Mouse (Mus musculus): Measurements from ENCODE around the gene Galntl6. TPM values are rescaled to one million over a fixed set of nuclear protein-coding genes. Genes with fewer than 3 reads are reported as not detected.

The Galntl6 gene
- polyA plus RNA-seq, 1 experiment from 2014 or later: not detected

GRCm38 (mm10) chr8:58824347-58824746, 88.1 kb downstream of the Galntl6 start:
- ATAC-seq: no peak
- no peak overlapping the region for H3K4me2 ChIP-seq (ENCODE audit: low read depth, low read length)
- DNase-seq: no peak
- H3K9ac ChIP-seq (replicated peaks): no peak overlapping the region
- H3K4me1 ChIP-seq (ENCODE audit: insufficient read depth): no peaks in the 10 kb centered on the region
- no peaks in the 10 kb centered on the region for H3K9me3 ChIP-seq (ENCODE audit: low read length)
- H3K36me3 ChIP-seq (replicated peaks; ENCODE audit: insufficient read depth, low read length): no peaks in the 10 kb centered on the region
- no peak overlapping the region for H3K4me3 ChIP-seq (ENCODE audit: low read depth, low read length)
- H3K27me3 ChIP-seq (ENCODE audit: insufficient read depth, low read length): no peaks in the 10 kb centered on the region
- no peak overlapping the region for H3K27ac ChIP-seq (ENCODE audit: low read depth)
- TF ChIP-seq EP300 (IDR thresholded peaks at IDR 0.05; ENCODE audit: low read depth): no peak
- no peak for TF ChIP-seq CTCF (IDR thresholded peaks at IDR 0.05; ENCODE audit: low read depth)

GRCm38 (mm10) chr8:58805190-58805589, 107.2 kb downstream of the Galntl6 start:
- H3K4me1 ChIP-seq (ENCODE audit: insufficient read depth): no peaks in the 10 kb centered on the region
- H3K36me3 ChIP-seq (replicated peaks; ENCODE audit: insufficient read depth, low read length): no peaks in the 10 kb centered on the region
- H3K27me3 ChIP-seq (ENCODE audit: insufficient read depth, low read length): no peaks in the 10 kb centered on the region
- TF ChIP-seq EP300 (IDR thresholded peaks at IDR 0.05; ENCODE audit: low read depth) (no peak), CTCF (IDR thresholded peaks at IDR 0.05; ENCODE audit: low read depth) (no peak)
- no peak overlapping the region for H3K4me3 ChIP-seq (ENCODE audit: low read depth, low read length)
- ATAC-seq (no peak), DNase-seq (no peak)
- H3K27ac ChIP-seq (ENCODE audit: low read depth): no peak overlapping the region
- no peaks in the 10 kb centered on the region for H3K9me3 ChIP-seq (ENCODE audit: low read length)
- H3K4me2 ChIP-seq (ENCODE audit: low read depth, low read length): no peak overlapping the region
- no peak overlapping the region for H3K9ac ChIP-seq (replicated peaks)

GRCm38 (mm10) chr8:58801847-58802246, 110.6 kb downstream of the Galntl6 start:
- Histone ChIP-seq H3K27ac (ENCODE audit: low read depth) (no peak overlapping the region), H3K9ac (replicated peaks) (no peak overlapping the region), H3K9me3 (ENCODE audit: low read length) (no peaks in the 10 kb centered on the region), H3K4me2 (ENCODE audit: low read depth, low read length) (no peak overlapping the region), H3K27me3 (ENCODE audit: insufficient read depth, low read length) (no peaks in the 10 kb centered on the region), H3K36me3 (replicated peaks; ENCODE audit: insufficient read depth, low read length) (no peaks in the 10 kb centered on the region), H3K4me1 (ENCODE audit: insufficient read depth) (no peaks in the 10 kb centered on the region), H3K4me3 (ENCODE audit: low read depth, low read length) (no peak overlapping the region)
- no peak for ATAC-seq
- 70% methylated on average over 1 of the region's 1 CpGs for WGBS (ENCODE audit: insufficient replicate concordance)
- DNase-seq: no peak
- no peak for TF ChIP-seq CTCF (IDR thresholded peaks at IDR 0.05; ENCODE audit: low read depth)
- TF ChIP-seq EP300 (IDR thresholded peaks at IDR 0.05; ENCODE audit: low read depth): no peak

- no peaks in the 10 kb centered on the region for H3K27me3 ChIP-seq (ENCODE audit: insufficient read depth, low read length)
Observed at GRCm38 (mm10) chr8:58753769-58754168, 158.7 kb downstream of the Galntl6 start.

GRCm38 (mm10) chr8:58737963-58738362, 174.5 kb downstream of the Galntl6 start:
- no peaks in the 10 kb centered on the region for H3K27me3 ChIP-seq (ENCODE audit: insufficient read depth, low read length)
- no peak overlapping the region for H3K4me2 ChIP-seq (ENCODE audit: low read depth, low read length)
- no peaks in the 10 kb centered on the region for H3K36me3 ChIP-seq (replicated peaks; ENCODE audit: insufficient read depth, low read length)
- no peaks in the 10 kb centered on the region for H3K4me1 ChIP-seq (ENCODE audit: insufficient read depth)
- no peaks in the 10 kb centered on the region for H3K9me3 ChIP-seq (ENCODE audit: low read length)
- no peak overlapping the region for H3K9ac ChIP-seq (replicated peaks)
- ATAC-seq: no peak
- no peak overlapping the region for H3K27ac ChIP-seq (ENCODE audit: low read depth)
- DNase-seq: no peak
- no peak for TF ChIP-seq CTCF (IDR thresholded peaks at IDR 0.05; ENCODE audit: low read depth)
- TF ChIP-seq EP300 (IDR thresholded peaks at IDR 0.05; ENCODE audit: low read depth): no peak
- WGBS (ENCODE audit: insufficient replicate concordance): 83% methylated on average over 3 of the region's 3 CpGs
- no peak overlapping the region for H3K4me3 ChIP-seq (ENCODE audit: low read depth, low read length)

More at GRCm38 (mm10) chr8:58753769-58754168, 158.7 kb downstream of the Galntl6 start:
- TF ChIP-seq EP300 (IDR thresholded peaks at IDR 0.05; ENCODE audit: low read depth) (no peak), CTCF (IDR thresholded peaks at IDR 0.05; ENCODE audit: low read depth) (no peak)
- DNase-seq (no peak), ATAC-seq (no peak)
- Histone ChIP-seq H3K4me2 (ENCODE audit: low read depth, low read length) (no peak overlapping the region), H3K27ac (ENCODE audit: low read depth) (no peak overlapping the region), H3K9me3 (ENCODE audit: low read length) (no peaks in the 10 kb centered on the region), H3K36me3 (replicated peaks; ENCODE audit: insufficient read depth, low read length) (no peaks in the 10 kb centered on the region), H3K4me3 (ENCODE audit: low read depth, low read length) (no peak overlapping the region), H3K4me1 (ENCODE audit: insufficient read depth) (no peaks in the 10 kb centered on the region), H3K9ac (replicated peaks) (no peak overlapping the region)
- WGBS (ENCODE audit: insufficient replicate concordance): 72% methylated on average over 2 of the region's 2 CpGs

GRCm38 (mm10) chr8:58691761-58692160, 220.7 kb downstream of the Galntl6 start:
- H3K27me3 ChIP-seq (ENCODE audit: insufficient read depth, low read length): no peaks in the 10 kb centered on the region
- TF ChIP-seq EP300 (IDR thresholded peaks at IDR 0.05; ENCODE audit: low read depth): no peak
- no peak for TF ChIP-seq CTCF (IDR thresholded peaks at IDR 0.05; ENCODE audit: low read depth)
- WGBS (ENCODE audit: insufficient replicate concordance): 73% methylated on average over 3 of the region's 3 CpGs
- no peak overlapping the region for H3K27ac ChIP-seq (ENCODE audit: low read depth)
- no peak overlapping the region for H3K9ac ChIP-seq (replicated peaks)
- DNase-seq (no peak), ATAC-seq (no peak)
- H3K36me3 ChIP-seq (replicated peaks; ENCODE audit: insufficient read depth, low read length): no peaks in the 10 kb centered on the region
- H3K4me1 ChIP-seq (ENCODE audit: insufficient read depth): no peaks in the 10 kb centered on the region
- H3K4me3 ChIP-seq (ENCODE audit: low read depth, low read length): no peak overlapping the region
- H3K9me3 ChIP-seq (ENCODE audit: low read length): no peaks in the 10 kb centered on the region
- no peak overlapping the region for H3K4me2 ChIP-seq (ENCODE audit: low read depth, low read length)

GRCm38 (mm10) chr8:58677847-58678450, 234.5 kb downstream of the Galntl6 start:
- no peak for DNase-seq
- Histone ChIP-seq H3K9me3 (ENCODE audit: low read length) (no peaks in the 10 kb centered on the region), H3K4me1 (ENCODE audit: insufficient read depth) (no peaks in the 10 kb centered on the region), H3K36me3 (replicated peaks; ENCODE audit: insufficient read depth, low read length) (no peaks in the 10 kb centered on the region), H3K27ac (ENCODE audit: low read depth) (no peak overlapping the region), H3K4me2 (ENCODE audit: low read depth, low read length) (no peak overlapping the region), H3K27me3 (ENCODE audit: insufficient read depth, low read length) (no peaks in the 10 kb centered on the region), H3K4me3 (ENCODE audit: low read depth, low read length) (no peak overlapping the region), H3K9ac (replicated peaks) (no peak overlapping the region)
- WGBS (ENCODE audit: insufficient replicate concordance): 52% methylated on average over 6 of the region's 6 CpGs
- no peak for ATAC-seq
- TF ChIP-seq CTCF (IDR thresholded peaks at IDR 0.05; ENCODE audit: low read depth) (no peak), EP300 (IDR thresholded peaks at IDR 0.05; ENCODE audit: low read depth) (no peak)
